Comparison of ENCODE assay signal across 23 mouse cellular contexts in genomic region chr1:133074541-133074940, GRCm38 (mm10). TPM values are rescaled to one million over a fixed set of nuclear protein-coding genes. Genes with fewer than 3 reads are reported as not detected.
DNase-seq lines count a peak whose midpoint lies in the region; ATAC-seq and TF ChIP-seq lines count a peak whose summit lies in the region.
"Had no signal": no experiment of that assay in that cellular context is flagged by ENCODE, and none has a peak within 500 bp of the region (broad histone marks: within the 10 kb centered on the region; RNA-seq: fewer than 3 reads in every experiment).

No protein-coding gene starts in this region.

- H3K36me3 ChIP-seq in heart, adult 2 months (ENCODE audit: control insufficient read depth, insufficient read depth, low read length): peaks cover 35% of the 10 kb centered on the region
- peaks cover 100% of the 10 kb centered on the region for H3K36me3 ChIP-seq in hindbrain, embryonic 10.5 days
- peaks cover 2% of the 10 kb centered on the region; the same call in 1 of the 2 replicates for H3K36me3 ChIP-seq in hindbrain, embryonic 16.5 days (ENCODE audit: control insufficient read depth, insufficient read depth, low read length)
- H3K36me3 ChIP-seq in lung, postnatal 0 days (ENCODE audit: insufficient read depth, low read length): no peaks in the 10 kb centered on the region

- intact Hi-C loops in heart, adult 2 months (cut with DNase I): no loop called here

- no peaks in the 10 kb centered on the region for H3K27me3 ChIP-seq in heart, adult 2 months (ENCODE audit: control insufficient read depth, insufficient read depth, low read length)
- no peaks in the 10 kb centered on the region for H3K27me3 ChIP-seq in hindbrain, embryonic 10.5 days (ENCODE audit: insufficient read depth, poor library complexity, severe bottlenecking)
- no peaks in the 10 kb centered on the region for H3K27me3 ChIP-seq in hindbrain, embryonic 16.5 days (replicated peaks; ENCODE audit: control insufficient read depth, insufficient read depth, low read length)
- no peaks in the 10 kb centered on the region for H3K27me3 ChIP-seq in lung, postnatal 0 days (replicated peaks; ENCODE audit: insufficient read depth, low read length)
- H3K27me3 ChIP-seq: CH12.LX; embryonic facial prominence, embryonic 12.5 days; forebrain, embryonic 15.5 days; hindbrain, embryonic 13.5 days; limb, embryonic 15.5 days; midbrain, embryonic 13.5 days had no signal

- no peak overlapping the region for H3K4me3 ChIP-seq in heart, adult 2 months
- H3K4me3 ChIP-seq in hindbrain, embryonic 10.5 days: no peak overlapping the region
- no peak overlapping the region for H3K4me3 ChIP-seq in hindbrain, embryonic 16.5 days (ENCODE audit: low read length)
- H3K4me3 ChIP-seq in lung, postnatal 0 days (ENCODE audit: low read depth, low read length): no peak overlapping the region
- no peak overlapping the region for H3K4me3 ChIP-seq in lung, adult 2 months (replicated peaks; ENCODE audit: extremely low read depth, low read depth, low read length)
- H3K4me3 ChIP-seq: embryonic facial prominence, embryonic 12.5 days; erythroblast, embryonic 14.5 days; forebrain, embryonic 15.5 days; hindbrain, embryonic 13.5 days; limb, embryonic 15.5 days; midbrain, embryonic 13.5 days; myocyte had no signal

- TF ChIP-seq POLR2A in heart, adult 2 months (IDR thresholded peaks at IDR 0.05; ENCODE audit: insufficient read depth, low read depth, low read length): no peak
- TF ChIP-seq POLR2A in lung, adult 2 months (IDR thresholded peaks at IDR 0.05; ENCODE audit: borderline replicate concordance, extremely low read depth, low read depth, low read length): no peak

- 0 out of 2 replicates have a peak overlapping the region, but pooled peaks have one; percentile 14 for H3K9ac ChIP-seq in heart, adult 2 months (ENCODE audit: low read depth, low read length)
- H3K9ac ChIP-seq in hindbrain, embryonic 16.5 days (ENCODE audit: low read depth, low read length): no peak overlapping the region
- H3K9ac ChIP-seq in lung, postnatal 0 days (replicated peaks; ENCODE audit: low read depth): no peak overlapping the region
- H3K9ac ChIP-seq: embryonic facial prominence, embryonic 12.5 days; forebrain, embryonic 15.5 days; hindbrain, embryonic 13.5 days; limb, embryonic 15.5 days; midbrain, embryonic 13.5 days had no signal

- no peak for ATAC-seq in hindbrain, embryonic 16.5 days
- ATAC-seq in lung, postnatal 0 days: no peak
- 0 out of 2 replicates have a peak, but pooled peaks have one; percentile 8 for ATAC-seq in monocyte, adult 5-6 weeks (replicated peaks; ENCODE audit: insufficient number of reproducible peaks, low FRiP score, low TSS enrichment, poor library complexity, severe bottlenecking)
- ATAC-seq: forebrain, embryonic 15.5 days; midbrain, embryonic 13.5 days had no signal

- H3K79me2 ChIP-seq in heart, adult 2 months (replicated peaks; ENCODE audit: control insufficient read depth, insufficient read depth, low read length): no peaks in the 10 kb centered on the region

- H3K9me3 ChIP-seq in hindbrain, embryonic 10.5 days: no peaks in the 10 kb centered on the region
- H3K9me3 ChIP-seq in hindbrain, embryonic 16.5 days (ENCODE audit: control insufficient read depth, low read length): no peaks in the 10 kb centered on the region
- no peaks in the 10 kb centered on the region for H3K9me3 ChIP-seq in lung, postnatal 0 days (ENCODE audit: low read length)
- H3K9me3 ChIP-seq: embryonic facial prominence, embryonic 12.5 days; forebrain, embryonic 15.5 days; hindbrain, embryonic 13.5 days; limb, embryonic 15.5 days; midbrain, embryonic 13.5 days had no signal

- no peak for DNase-seq in heart, adult 2 months
- no peak for DNase-seq in heart, adult 9 months (ENCODE audit: low spot score in 2 of 2)
- no peak for DNase-seq in hindbrain, embryonic 10.5 days (ENCODE audit: low spot score)
- no peak for DNase-seq in lung, postnatal 0 days (ENCODE audit: low spot score)
- DNase-seq in lung, adult 2 months: no peak
- DNase-seq: adrenal gland, postnatal 14 days; cerebellum, adult 11 months; cerebellum, postnatal 10 days; gastrocnemius, postnatal 36 days; kidney, postnatal 25 days; thymus, adult 18-20 months; thymus, postnatal 4 days had no signal

- peak overlapping the region; percentile 94 for H3K27ac ChIP-seq in heart, adult 2 months
- H3K27ac ChIP-seq in hindbrain, embryonic 10.5 days: peak overlapping the region; percentile 25; the same call in 1 of the 2 replicates
- H3K27ac ChIP-seq in hindbrain, embryonic 16.5 days (ENCODE audit: low read depth, low read length): no peak overlapping the region
- 0 out of 2 replicates have a peak overlapping the region, but pooled peaks have one; percentile 82 for H3K27ac ChIP-seq in lung, postnatal 0 days (ENCODE audit: low read length)
- H3K27ac ChIP-seq: forebrain, embryonic 15.5 days; hindbrain, embryonic 13.5 days; macrophage; midbrain, embryonic 13.5 days had no signal

- TF ChIP-seq EP300 in heart, adult 2 months (IDR thresholded peaks at IDR 0.05; ENCODE audit: insufficient read depth, low read depth, low read length): no peak
- TF ChIP-seq EP300 in lung, postnatal 0 days (IDR thresholded peaks at IDR 0.05): no peak

- no peak overlapping the region for H3K4me2 ChIP-seq in hindbrain, embryonic 16.5 days (ENCODE audit: low read length)
- no peak overlapping the region for H3K4me2 ChIP-seq in lung, postnatal 0 days (replicated peaks; ENCODE audit: low read depth, low read length)
- H3K4me2 ChIP-seq: embryonic facial prominence, embryonic 12.5 days; forebrain, embryonic 15.5 days; hindbrain, embryonic 13.5 days; limb, embryonic 15.5 days; midbrain, embryonic 13.5 days had no signal

- peaks cover 49% of the 10 kb centered on the region for H3K4me1 ChIP-seq in heart, adult 2 months (ENCODE audit: control insufficient read depth, insufficient read depth, low read length)
- H3K4me1 ChIP-seq in hindbrain, embryonic 10.5 days (replicated peaks): peaks cover 74% of the 10 kb centered on the region
- peaks cover 25% of the 10 kb centered on the region for H3K4me1 ChIP-seq in hindbrain, embryonic 16.5 days (ENCODE audit: control insufficient read depth, insufficient read depth, low read depth, low read length)
- peaks cover 47% of the 10 kb centered on the region for H3K4me1 ChIP-seq in lung, postnatal 0 days (ENCODE audit: insufficient read depth, low read depth, low read length)
- peaks cover 24% of the 10 kb centered on the region for H3K4me1 ChIP-seq in lung, adult 2 months (ENCODE audit: control insufficient read depth, insufficient read depth, low read length)

- no peak for TF ChIP-seq CTCF in heart, adult 2 months (IDR thresholded peaks at IDR 0.05)
- TF ChIP-seq CTCF in lung, postnatal 0 days (IDR thresholded peaks at IDR 0.05): no peak
- TF ChIP-seq CTCF in lung, adult 2 months (IDR thresholded peaks at IDR 0.05; ENCODE audit: insufficient read depth, low read length): no peak

- 89% methylated on average over 13 of the region's 13 CpGs for WGBS in heart, adult 2 months
- WGBS in hindbrain, embryonic 10.5 days: 96% methylated on average over 13 of the region's 13 CpGs
- WGBS in hindbrain, embryonic 16.5 days: 96% methylated on average over 13 of the region's 13 CpGs
- WGBS in lung, postnatal 0 days: 92% methylated on average over 13 of the region's 13 CpGs
- 95% methylated on average over 13 of the region's 13 CpGs for WGBS in lung, adult 2 months

RNA-seq across cellular contexts. Expression of gene Pik3c2b, which starts 29.1 kb away (rescaled TPM):
- total RNA-seq in heart, adult 2 months (2021): 10 to 100 TPM; 14.6 to 19.4 TPM
- 19.9 and 22.0 TPM in 2 replicates for polyA plus RNA-seq in heart, adult 2 months (2012; rRNA removed)
- polyA plus RNA-seq in hindbrain, embryonic 10.5 days (2016; fragmentation: Nextera tagmentation; extraction: Ambion mirVana): 16.8 and 20.8 TPM in 2 replicates
- 10.3 and 11.4 TPM in 2 replicates for polyA plus RNA-seq in hindbrain, embryonic 16.5 days (2015; fragmentation: Nextera tagmentation; extraction: Ambion mirVana)
- 4.3 and 4.6 TPM in 2 replicates for polyA plus RNA-seq in lung, postnatal 0 days (2015; fragmentation: Nextera tagmentation; extraction: Ambion mirVana)
- 10.1 and 11.9 TPM in 2 replicates for polyA plus RNA-seq in lung, adult 2 months (2012; rRNA removed)
- 1.4 to 5.4 TPM (median 1.9 TPM) in 3 replicates for total RNA-seq in monocyte, adult 5-6 weeks (2017)

RNA-seq across cellular contexts. Expression of gene Mdm4, which starts 44.2 kb away (rescaled TPM):
- 10 to 100 TPM; 23.7 to 25.9 TPM for total RNA-seq in heart, adult 2 months (2021)
- polyA plus RNA-seq in heart, adult 2 months (2012; rRNA removed): 22.9 and 43.2 TPM in 2 replicates
- 31.9 and 36.3 TPM in 2 replicates for polyA plus RNA-seq in hindbrain, embryonic 10.5 days (2016; fragmentation: Nextera tagmentation; extraction: Ambion mirVana)
- 30.2 and 30.3 TPM in 2 replicates for polyA plus RNA-seq in hindbrain, embryonic 16.5 days (2015; fragmentation: Nextera tagmentation; extraction: Ambion mirVana)
- polyA plus RNA-seq in lung, postnatal 0 days (2015; fragmentation: Nextera tagmentation; extraction: Ambion mirVana): 14.9 and 19.3 TPM in 2 replicates
- polyA plus RNA-seq in lung, adult 2 months (2012; rRNA removed): 28.8 and 45.9 TPM in 2 replicates
- 113 to 271 TPM (median 138 TPM) in 3 replicates for total RNA-seq in monocyte, adult 5-6 weeks (2017)

RNA-seq across cellular contexts. Expression of gene Ppp1r15b, which starts 56.4 kb away (rescaled TPM):
- 10 to 100 TPM; 21.5 to 22.8 TPM for total RNA-seq in heart, adult 2 months (2021)
- polyA plus RNA-seq in heart, adult 2 months (2012; rRNA removed): 8.6 and 12.8 TPM in 2 replicates
- polyA plus RNA-seq in hindbrain, embryonic 10.5 days (2016; fragmentation: Nextera tagmentation; extraction: Ambion mirVana): 46.2 and 54.6 TPM in 2 replicates
- polyA plus RNA-seq in hindbrain, embryonic 16.5 days (2015; fragmentation: Nextera tagmentation; extraction: Ambion mirVana): 22.2 and 29.1 TPM in 2 replicates
- 19.5 and 20.0 TPM in 2 replicates for polyA plus RNA-seq in lung, postnatal 0 days (2015; fragmentation: Nextera tagmentation; extraction: Ambion mirVana)
- 24.2 and 26.5 TPM in 2 replicates for polyA plus RNA-seq in lung, adult 2 months (2012; rRNA removed)
- 173 to 191 TPM (median 177 TPM) in 3 replicates for total RNA-seq in monocyte, adult 5-6 weeks (2017)
